Mouse (Mus musculus) heart, embryonic 15.5 days (tissue): ENCODE measurements at regions not wholly inside any gene's neighbourhood (a gene's known extent, or its start where the extent isn't known, plus 50 kb on each side); places are given as distances from the start of the nearest gene placed in this dataset.
A peak's percentile ranks its signal among the peaks of the same experiment; 100 is the strongest.

Source experiments
- ATAC-seq: fragments of 200-750 bp; cut with Nextera tagmentation; replicated peaks from 2 replicates; pipeline ENCODE4 v1.8.0; 2017; ENCODE audit warnings: low read depth, moderate TSS enrichment; ENCODE audit not compliant: insufficient number of reproducible peaks, insufficient read depth, low FRiP score
- H3K27ac ChIP-seq: fragments of 300-500 bp; sonication (generic); 2 replicates; pipeline ENCODE4 v1.5.1; 2015; ENCODE audit warnings: mild to moderate bottlenecking, inconsistent platforms
- H3K27me3 ChIP-seq: fragments of 300-500 bp; sonication (generic); 2 replicates; pipeline ENCODE4 v1.6.1; 2015; ENCODE audit warnings: inconsistent platforms
- H3K36me3 ChIP-seq: fragments of 300-500 bp; sonication (generic); 2 replicates; pipeline ENCODE4 v1.6.1; 2015; ENCODE audit warnings: mild to moderate bottlenecking, inconsistent platforms
- H3K4me1 ChIP-seq: fragments of 300-500 bp; sonication (generic); replicated peaks from 2 replicates; pipeline ENCODE4 v1.6.1; 2015; ENCODE audit warnings: inconsistent platforms
- H3K4me2 ChIP-seq: fragments of 300-500 bp; sonication (generic); 2 replicates; pipeline ENCODE4 v1.6.1; 2015; ENCODE audit warnings: inconsistent platforms, mild to moderate bottlenecking, moderate library complexity
- H3K4me3 ChIP-seq: fragments of 300-500 bp; sonication (generic); 2 replicates; pipeline ENCODE4 v1.5.1; 2015; ENCODE audit warnings: mild to moderate bottlenecking, inconsistent platforms
- H3K9ac ChIP-seq: fragments of 300-500 bp; sonication (generic); 2 replicates; pipeline ENCODE4 v1.6.1; 2015; ENCODE audit warnings: mild to moderate bottlenecking, inconsistent platforms
- H3K9me3 ChIP-seq: fragments of 300-500 bp; sonication (generic); replicated peaks from 2 replicates; pipeline ENCODE4 v1.6.1; 2016; ENCODE audit warnings: inconsistent platforms
- WGBS: fragments of 180-500 bp; shearing (Covaris S2); methylation state at CpG from one replicate; pipeline ENCODE4 v1.1.7; 2015; ENCODE audit warnings: mixed read lengths; 5-methylcytosine and 5-hydroxymethylcytosine counted together

- Histone ChIP-seq H3K4me1 (no peaks in the 10 kb centered on the region), H3K9ac (no peak overlapping the region), H3K27me3 (no peaks in the 10 kb centered on the region), H3K27ac (no peak overlapping the region), H3K4me2 (no peak overlapping the region), H3K4me3 (no peak overlapping the region), H3K9me3 (no peaks in the 10 kb centered on the region), H3K36me3 (no peaks in the 10 kb centered on the region)
- no peak for ATAC-seq
Measured at GRCm38 (mm10) chr12:13825899-13826298, 326.0 kb downstream of the Fam84a start.

GRCm38 (mm10) chr12:13815500-13815899 lies 336.4 kb downstream of the Fam84a start:
- Histone ChIP-seq H3K4me2 (no peak overlapping the region), H3K27me3 (no peaks in the 10 kb centered on the region), H3K4me1 (no peaks in the 10 kb centered on the region), H3K9ac (no peak overlapping the region), H3K36me3 (no peaks in the 10 kb centered on the region), H3K27ac (no peak overlapping the region), H3K9me3 (no peaks in the 10 kb centered on the region), H3K4me3 (no peak overlapping the region)
- ATAC-seq, result no peak
- WGBS, result 33% methylated on average over 2 of the region's 2 CpGs

GRCm38 (mm10) chr12:13810155-13810515 lies 341.7 kb downstream of the Fam84a start:
- Histone ChIP-seq H3K4me2 (no peak overlapping the region), H3K4me3 (no peak overlapping the region), H3K9me3 (no peaks in the 10 kb centered on the region), H3K27ac (no peak overlapping the region), H3K9ac (no peak overlapping the region), H3K4me1 (peaks cover 9% of the 10 kb centered on the region), H3K36me3 (no peaks in the 10 kb centered on the region), H3K27me3 (no peaks in the 10 kb centered on the region)
- ATAC-seq, result no peak
- 86% methylated on average over 2 of the region's 2 CpGs for WGBS

- no peaks in the 10 kb centered on the region for H3K27me3 ChIP-seq
- 51% methylated on average over 6 of the region's 6 CpGs for WGBS
Measured at GRCm38 (mm10) chr12:13809291-13810154, 342.3 kb downstream of the Fam84a start.

DNA sequence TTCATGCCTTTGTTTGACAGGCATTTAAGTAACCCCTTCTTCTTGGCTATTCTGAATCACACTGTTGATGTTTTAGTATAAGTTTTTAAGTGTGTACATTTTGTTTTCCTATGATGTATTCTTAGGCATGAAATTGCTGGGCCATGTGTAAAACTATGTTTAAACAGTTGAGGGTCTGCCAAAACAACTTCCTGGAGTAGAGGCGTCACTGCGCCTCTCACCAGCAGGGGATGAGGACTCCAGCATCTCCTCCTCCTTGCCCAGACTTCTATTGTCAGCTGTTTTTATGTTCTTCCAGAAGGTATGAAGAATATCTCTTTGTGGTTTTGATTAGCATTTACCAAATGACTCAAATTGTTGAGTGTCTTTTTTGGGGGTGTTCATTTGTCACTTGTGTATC lies 372.1 kb downstream of the Fam84a start:
- H3K4me1 ChIP-seq, result no peaks in the 10 kb centered on the region

More at GRCm38 (mm10) chr12:13809291-13810154, 342.3 kb downstream of the Fam84a start:
- Histone ChIP-seq H3K4me2 (no peak overlapping the region), H3K9me3 (no peaks in the 10 kb centered on the region), H3K4me1 (peaks cover 9% of the 10 kb centered on the region), H3K27ac (no peak overlapping the region), H3K36me3 (no peaks in the 10 kb centered on the region), H3K4me3 (no peak overlapping the region), H3K9ac (no peak overlapping the region)
- ATAC-seq, result 0 out of 2 replicates have a peak, but pooled peaks have one; percentile 53

DNA sequence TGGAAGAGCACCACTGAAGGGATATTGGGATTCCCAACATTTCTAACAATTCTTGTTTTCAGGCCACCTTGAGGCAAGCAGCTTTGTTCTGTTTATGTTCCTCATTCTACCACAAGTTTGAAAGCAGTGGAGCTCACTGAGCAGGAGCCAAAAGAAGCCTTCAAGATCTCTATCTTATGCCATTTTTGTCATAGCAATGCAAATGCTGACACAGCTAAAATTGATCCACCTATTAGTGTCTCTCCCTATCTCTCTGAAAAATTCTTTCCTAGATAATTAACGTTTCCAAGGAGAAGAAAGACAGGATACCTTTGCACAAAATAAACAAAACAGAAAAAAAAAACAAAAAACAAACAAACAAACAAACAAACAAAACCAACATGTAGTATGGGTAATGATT lies 375.2 kb downstream of the Fam84a start:
- H3K9me3 ChIP-seq, result no peaks in the 10 kb centered on the region
- no peak for ATAC-seq
- H3K27ac ChIP-seq, result no peak overlapping the region
- no peaks in the 10 kb centered on the region for H3K27me3 ChIP-seq
- H3K4me3 ChIP-seq, result no peak overlapping the region
- H3K9ac ChIP-seq, result no peak overlapping the region
- no peaks in the 10 kb centered on the region for H3K36me3 ChIP-seq
- no peak overlapping the region for H3K4me2 ChIP-seq
- 47% methylated on average over 1 of the region's 1 CpGs for WGBS
- no peaks in the 10 kb centered on the region for H3K4me1 ChIP-seq

More for the DNA sequence above, 372.1 kb downstream of the Fam84a start:
- H3K27me3 ChIP-seq, result no peaks in the 10 kb centered on the region
- H3K9me3 ChIP-seq, result no peaks in the 10 kb centered on the region
- no peaks in the 10 kb centered on the region for H3K36me3 ChIP-seq
- no peak overlapping the region for H3K9ac ChIP-seq
- H3K4me3 ChIP-seq, result no peak overlapping the region
- no peak overlapping the region for H3K4me2 ChIP-seq
- no peak overlapping the region for H3K27ac ChIP-seq
- WGBS, result 55% methylated on average over 2 of the region's 2 CpGs
- no peak for ATAC-seq

GRCm38 (mm10) chr12:13769696-13770095 lies 382.2 kb downstream of the Fam84a start:
- no peak for ATAC-seq
- WGBS, result 80% methylated on average over 2 of the region's 2 CpGs
- H3K9ac ChIP-seq, result no peak overlapping the region

DNA sequence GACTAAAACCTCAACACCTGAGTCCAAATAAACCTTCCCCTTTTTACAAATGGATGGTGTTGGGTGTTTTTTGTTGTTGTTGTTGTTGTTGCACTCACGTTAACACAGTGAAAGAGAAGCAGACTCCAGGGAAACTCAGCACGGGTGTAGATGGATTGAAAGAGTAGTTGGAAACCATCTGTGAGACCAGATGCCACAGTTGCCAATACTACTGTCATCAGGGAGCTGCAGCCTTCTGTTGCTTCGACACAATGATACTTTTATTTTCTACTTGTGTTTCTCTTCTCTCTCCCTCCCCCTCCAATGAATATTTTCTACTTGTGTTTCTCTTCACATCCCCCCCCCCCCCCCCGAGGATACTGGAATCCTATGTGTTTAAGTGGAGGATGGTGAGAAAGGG lies 382.7 kb downstream of the Fam84a start:
- Histone ChIP-seq H3K9ac (no peak overlapping the region), H3K9me3 (no peaks in the 10 kb centered on the region), H3K4me2 (no peak overlapping the region), H3K27me3 (no peaks in the 10 kb centered on the region), H3K36me3 (no peaks in the 10 kb centered on the region), H3K4me1 (no peaks in the 10 kb centered on the region), H3K4me3 (no peak overlapping the region), H3K27ac (no peak overlapping the region)
- ATAC-seq, result no peak
- 77% methylated on average over 4 of the region's 4 CpGs for WGBS

More at GRCm38 (mm10) chr12:13769696-13770095, 382.2 kb downstream of the Fam84a start:
- no peaks in the 10 kb centered on the region for H3K27me3 ChIP-seq
- no peak overlapping the region for H3K4me3 ChIP-seq
- H3K36me3 ChIP-seq, result no peaks in the 10 kb centered on the region
- no peak overlapping the region for H3K4me2 ChIP-seq
- no peaks in the 10 kb centered on the region for H3K4me1 ChIP-seq
- no peak overlapping the region for H3K27ac ChIP-seq
- no peaks in the 10 kb centered on the region for H3K9me3 ChIP-seq

DNA sequence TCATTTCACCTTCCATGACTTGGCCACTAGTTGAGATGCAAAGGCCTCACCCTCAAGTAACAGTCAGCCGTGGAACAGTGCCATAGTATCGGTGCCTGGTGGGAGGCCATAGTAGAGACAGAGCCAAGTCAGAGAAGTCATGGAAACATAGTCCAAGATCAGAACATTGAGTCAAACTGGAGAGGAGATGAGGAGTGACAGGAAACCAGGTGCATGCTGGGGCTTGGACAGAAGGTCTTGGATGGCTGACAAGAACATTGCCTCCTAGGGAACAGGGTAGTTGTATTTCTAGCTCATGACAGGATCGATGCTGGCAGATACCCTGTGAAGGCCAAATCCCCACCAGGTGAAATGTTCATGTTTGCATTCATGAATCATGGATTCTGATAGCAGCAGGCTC lies 385.4 kb downstream of the Fam84a start:
- H3K4me3 ChIP-seq, result no peak overlapping the region
- no peaks in the 10 kb centered on the region for H3K36me3 ChIP-seq
- no peak overlapping the region for H3K9ac ChIP-seq
- H3K27ac ChIP-seq, result no peak overlapping the region
- no peaks in the 10 kb centered on the region for H3K4me1 ChIP-seq
- H3K27me3 ChIP-seq, result no peaks in the 10 kb centered on the region
- 82% methylated on average over 3 of the region's 3 CpGs for WGBS
- no peaks in the 10 kb centered on the region for H3K9me3 ChIP-seq
- H3K4me2 ChIP-seq, result no peak overlapping the region
- no peak for ATAC-seq

- H3K9ac ChIP-seq, result no peak overlapping the region
- H3K4me1 ChIP-seq, result no peaks in the 10 kb centered on the region
- no peaks in the 10 kb centered on the region for H3K27me3 ChIP-seq
- H3K4me2 ChIP-seq, result no peak overlapping the region
- H3K27ac ChIP-seq, result no peak overlapping the region
- H3K4me3 ChIP-seq, result no peak overlapping the region
- H3K9me3 ChIP-seq, result no peaks in the 10 kb centered on the region
- 71% methylated on average over 2 of the region's 2 CpGs for WGBS
- H3K36me3 ChIP-seq, result no peaks in the 10 kb centered on the region
- ATAC-seq, result no peak
Measured at GRCm38 (mm10) chr12:13753878-13754277, 398.0 kb downstream of the Fam84a start.

DNA sequence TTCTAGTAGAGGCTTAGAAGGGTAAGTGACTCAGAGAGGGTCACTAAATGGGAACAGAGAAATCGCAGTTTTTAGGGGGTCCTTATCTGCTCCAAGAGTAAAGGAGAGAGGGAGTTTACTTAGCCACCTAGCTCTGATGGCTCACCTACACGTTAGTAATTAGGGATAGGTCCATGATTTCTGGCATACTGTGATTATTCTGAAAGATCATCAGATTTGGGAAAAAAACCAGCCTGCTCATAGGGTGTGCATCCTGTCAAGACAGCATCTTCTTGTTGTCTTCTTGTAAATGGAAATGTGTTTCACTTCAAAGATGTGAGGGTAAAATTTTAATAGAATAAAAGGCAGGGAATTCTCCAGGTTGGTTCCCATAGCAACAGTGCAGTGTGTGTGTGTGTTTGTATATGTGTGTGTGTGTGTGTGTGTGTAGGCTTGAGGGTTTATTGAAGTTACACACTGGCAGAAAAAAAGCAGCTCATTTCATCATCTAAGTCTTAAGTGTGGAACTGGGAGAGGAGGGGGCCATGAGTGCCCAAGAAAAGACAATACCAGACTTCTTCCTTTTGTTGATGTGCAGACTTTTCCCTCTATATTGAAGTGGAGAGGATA lies 407.4 kb downstream of the Fam84a start:
- Histone ChIP-seq H3K4me1 (no peaks in the 10 kb centered on the region), H3K4me2 (no peak overlapping the region), H3K36me3 (no peaks in the 10 kb centered on the region), H3K9ac (no peak overlapping the region), H3K27ac (no peak overlapping the region), H3K4me3 (no peak overlapping the region), H3K9me3 (no peaks in the 10 kb centered on the region), H3K27me3 (no peaks in the 10 kb centered on the region)
- no peak for ATAC-seq
- WGBS, result 62% methylated on average over 2 of the region's 2 CpGs
